Mouse (Mus musculus): Measurements from ENCODE around the gene Eomes.

DNA sequence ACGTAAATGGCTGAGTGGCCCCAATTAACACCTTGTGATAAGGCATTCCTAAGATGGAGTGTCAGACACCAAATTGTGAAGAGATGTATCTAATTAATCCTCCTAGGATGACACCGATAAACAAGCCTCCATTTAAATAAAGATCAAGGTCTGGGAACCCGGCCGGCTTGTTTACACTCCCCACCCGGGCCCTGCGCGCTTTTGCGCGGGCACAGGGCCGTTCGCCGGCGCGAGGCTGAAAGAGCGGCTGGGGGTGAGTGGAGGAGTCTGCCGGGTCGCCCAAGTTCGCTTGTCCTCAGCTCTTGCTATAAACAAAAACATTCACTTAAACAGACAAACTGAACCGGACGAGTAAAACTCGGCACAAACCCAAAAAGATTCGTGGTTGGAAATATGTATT lies 9.6 kb downstream of the Eomes start:
- TF ChIP-seq CTCF (IDR thresholded peaks at IDR 0.05; ENCODE audit: low read depth, low read length) (no peak), POLR2A (IDR thresholded peaks at IDR 0.05; ENCODE audit: insufficient read depth, low read length) (no peak)

All from ES-Bruce4 (cell line).